Mouse (Mus musculus): Measurements from ENCODE around the gene Glp1r. TPM values are rescaled to one million over a fixed set of nuclear protein-coding genes. Genes with fewer than 3 reads are reported as not detected.

The Glp1r gene
- polyA plus RNA-seq, 1 experiment = not detected

DNA sequence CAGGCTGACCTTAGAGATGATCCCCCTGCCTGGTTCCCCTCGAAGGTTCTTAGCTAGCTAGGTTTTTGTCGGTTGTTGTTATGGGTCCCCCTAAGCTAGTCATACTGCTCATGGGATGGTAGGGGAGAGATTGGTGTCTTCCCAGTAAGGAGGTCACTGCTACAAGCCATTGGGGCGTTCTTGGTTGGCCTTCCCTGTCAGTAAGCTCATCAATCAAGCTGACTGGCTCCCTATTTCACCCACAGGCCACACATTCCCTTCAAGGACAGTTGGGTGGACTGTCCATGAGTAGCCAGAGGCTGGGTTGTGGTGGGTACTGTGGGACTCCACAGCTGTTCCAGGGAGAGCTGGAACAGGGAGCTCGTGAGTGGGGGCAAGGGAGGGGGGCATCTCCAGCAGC is 81.9 kb downstream of the Glp1r start:
- Histone ChIP-seq H3K9me3 (no peaks in the 10 kb centered on the region), H3K4me1 (0 out of 2 replicates have a peak, but pooled peaks cover 7% of the 10 kb centered on the region), H3K4me3 (replicated peaks) (no peak overlapping the region), H3K27me3 (replicated peaks) (peaks cover 61% of the 10 kb centered on the region), H3K36me3 (replicated peaks; ENCODE audit: low read length) (no peaks in the 10 kb centered on the region)
- no peak for TF ChIP-seq FLI1 (IDR thresholded peaks at IDR 0.05; ENCODE audit: low read length)
- TF ChIP-seq GATA1 (IDR thresholded peaks at IDR 0.05; ENCODE audit: borderline replicate concordance, low read length) = no peak

DNA sequence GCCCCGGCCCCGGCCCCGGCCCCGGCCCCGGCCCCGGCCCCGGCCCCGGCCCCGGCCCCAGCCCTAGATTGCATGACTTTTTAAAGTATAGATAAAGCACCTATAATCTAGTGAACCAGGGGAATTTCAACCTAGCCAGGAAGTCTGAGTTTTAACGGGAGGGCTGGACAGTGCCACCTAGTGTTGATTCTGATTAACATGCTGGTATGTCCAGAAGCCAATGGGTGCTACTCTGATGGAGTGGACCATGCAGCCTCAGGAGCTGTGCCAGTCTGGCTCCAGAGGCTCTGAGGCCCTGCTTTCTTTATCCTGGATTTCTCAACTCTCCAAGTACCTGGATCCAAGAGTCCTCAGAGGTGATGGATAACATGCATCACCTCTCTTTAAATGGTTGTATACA is 88.6 kb downstream of the Glp1r start:
- no peak overlapping the region for H3K4me3 ChIP-seq (replicated peaks)
- TF ChIP-seq GATA1 (IDR thresholded peaks at IDR 0.05; ENCODE audit: borderline replicate concordance, low read length) (no peak), FLI1 (IDR thresholded peaks at IDR 0.05; ENCODE audit: low read length) (no peak)
- peaks cover 62% of the 10 kb centered on the region for H3K27me3 ChIP-seq (replicated peaks)
- H3K4me1 ChIP-seq = 0 out of 2 replicates have a peak, but pooled peaks cover 3% of the 10 kb centered on the region
- no peaks in the 10 kb centered on the region for H3K36me3 ChIP-seq (replicated peaks; ENCODE audit: low read length)
- no peaks in the 10 kb centered on the region for H3K9me3 ChIP-seq

Other genes starting within 250 kb of the Glp1r start
- gene Umodl1, start 52.8 kb downstream of the Glp1r start, polyA plus RNA-seq (2012; ENCODE audit: insufficient read depth, low replicate concordance) = 0.03 TPM in 1 of 2 replicates, not detected in the other
- gene Abcg1, start 155.9 kb downstream of the Glp1r start, polyA plus RNA-seq (2012; ENCODE audit: insufficient read depth, low replicate concordance) = 5.5 and 7.8 TPM in 2 replicates
- gene Tff3, start 227.8 kb downstream of the Glp1r start, polyA plus RNA-seq (2012; ENCODE audit: insufficient read depth, low replicate concordance) = not detected in 2 replicates
- not detected in 2 replicates for gene Tff2, start 242.5 kb downstream of the Glp1r start, polyA plus RNA-seq (2012; ENCODE audit: insufficient read depth, low replicate concordance)

Data from megakaryocyte, embryonic 14.5 days (primary cell).